Mouse (Mus musculus): Measurements from ENCODE around the gene Gm4907.
"Not testable (repeated sequence)": the region's sequence is repeated elsewhere in the genome, so short reads cannot be mapped to it uniquely, and the experiment has no call there.

Gene Gm4907

GRCm38 (mm10) chrX:23882253-23882652 is at the start of gene Gm4907:
Gm4907 (plus strand) TSS chrX:23882553.
- not testable (repeated sequence) for DNase-seq (ENCODE audit: extremely low spot score, low spot score)

- DNase-seq (ENCODE audit: extremely low spot score, low spot score) = not testable (repeated sequence)
Measured at GRCm38 (mm10) chrX:23833784-23834183, 48.6 kb upstream of the Gm4907 start.

- no peak for DNase-seq (ENCODE audit: extremely low spot score, low spot score)
Measured at GRCm38 (mm10) chrX:23840921-23841320, 41.4 kb upstream of the Gm4907 start.

GRCm38 (mm10) chrX:23954161-23954560 is 71.8 kb downstream of the Gm4907 start:
- DNase-seq (ENCODE audit: extremely low spot score, low spot score) = no peak
